Mouse (Mus musculus) urinary bladder, postnatal 10 days (tissue): ENCODE measurements around the gene Pold4.
A peak's percentile ranks its signal among the peaks of the same experiment; 100 is the strongest.

ENCODE experiments used
- DNase-seq: peaks from one replicate; pipeline ENCODE4 v3.0.0; 2022; ENCODE audit warnings: low spot score

Pold4 gene

DNA sequence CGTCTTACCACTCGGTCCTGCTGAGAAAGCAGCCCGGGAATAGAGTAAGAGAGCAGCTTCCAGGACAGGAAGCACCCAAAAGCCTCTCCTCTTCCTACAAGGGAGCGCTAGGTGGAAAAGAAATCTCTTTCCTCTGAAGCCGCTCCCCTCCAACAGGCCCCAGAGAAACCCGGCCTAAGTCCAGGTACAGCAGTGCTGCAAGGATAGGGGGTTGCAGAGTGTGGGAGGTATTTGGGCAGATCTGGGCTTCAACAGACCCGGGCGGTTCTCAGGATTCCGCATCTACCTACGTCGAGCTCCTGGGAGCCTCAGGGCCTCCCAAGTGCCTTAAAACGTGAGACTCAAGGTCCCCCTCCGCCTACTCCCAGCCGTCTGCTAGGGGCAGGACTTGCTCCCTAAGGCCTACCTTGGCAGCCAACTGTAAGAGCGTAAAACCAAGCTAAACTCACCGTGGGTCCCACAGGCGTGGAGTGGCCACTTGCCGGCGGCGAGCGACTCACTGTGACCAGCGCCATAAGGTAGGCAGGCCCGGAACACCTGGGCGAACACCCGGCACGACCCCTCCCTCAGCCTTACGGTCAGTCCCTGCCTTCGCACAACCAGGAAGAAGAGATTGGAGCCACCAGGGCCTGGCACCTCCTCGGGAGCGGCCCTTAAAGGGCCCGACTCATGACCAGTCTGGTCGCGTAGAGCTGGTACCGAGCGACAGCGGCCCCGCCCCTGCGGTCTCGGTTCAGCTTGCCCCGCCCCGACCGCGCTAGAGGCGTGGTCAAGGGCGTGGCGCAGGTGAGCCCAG is 37.1 kb downstream of the Pold4 start, which contains the start of gene Ssh3:
TSS of gene Ssh3 (minus strand) at position 615 of the 796 bp plus-strand sequence.
- DNase-seq, result no peak

DNA sequence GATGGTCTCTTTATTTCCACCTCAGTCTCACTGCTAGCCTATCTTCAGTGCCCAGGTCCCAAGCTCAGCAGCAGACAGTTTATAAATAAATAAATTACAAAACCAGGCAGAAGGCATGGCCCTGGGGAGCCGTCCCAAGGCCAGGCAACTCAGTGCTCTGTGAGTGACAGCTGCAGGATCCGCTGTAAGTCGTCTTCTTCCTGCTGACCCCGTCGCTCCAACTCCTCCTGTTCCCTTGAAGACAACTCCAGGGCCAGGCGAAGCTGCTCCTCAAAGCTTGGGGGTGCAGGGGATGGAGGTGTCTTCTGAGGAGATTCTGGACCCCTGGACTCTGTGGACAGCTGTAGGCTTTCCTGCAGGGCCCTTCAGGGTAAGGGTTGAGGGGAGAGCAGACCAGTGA is 38.5 kb downstream of the Pold4 start:
- no peak for DNase-seq

DNA sequence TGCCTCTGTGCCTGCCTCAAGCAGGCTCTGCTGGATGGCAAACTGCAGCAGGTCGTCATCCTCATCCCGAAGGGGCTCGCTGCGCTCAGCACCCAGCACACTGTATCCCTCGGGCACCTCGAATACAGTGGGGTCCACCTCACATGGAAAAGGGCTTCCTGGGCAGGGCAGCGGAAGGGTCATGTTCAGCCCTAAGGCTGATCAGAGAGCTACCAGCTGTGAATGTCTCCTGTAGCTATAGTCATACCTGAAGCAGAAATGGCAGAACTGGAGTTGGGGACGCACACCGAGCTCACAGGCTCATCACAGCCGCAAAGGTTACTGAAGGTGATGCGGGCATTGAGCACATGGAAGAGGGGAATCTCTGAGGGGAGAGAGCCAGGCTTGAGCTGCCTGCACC is 39.3 kb downstream of the Pold4 start:
- DNase-seq, result no peak

DNA sequence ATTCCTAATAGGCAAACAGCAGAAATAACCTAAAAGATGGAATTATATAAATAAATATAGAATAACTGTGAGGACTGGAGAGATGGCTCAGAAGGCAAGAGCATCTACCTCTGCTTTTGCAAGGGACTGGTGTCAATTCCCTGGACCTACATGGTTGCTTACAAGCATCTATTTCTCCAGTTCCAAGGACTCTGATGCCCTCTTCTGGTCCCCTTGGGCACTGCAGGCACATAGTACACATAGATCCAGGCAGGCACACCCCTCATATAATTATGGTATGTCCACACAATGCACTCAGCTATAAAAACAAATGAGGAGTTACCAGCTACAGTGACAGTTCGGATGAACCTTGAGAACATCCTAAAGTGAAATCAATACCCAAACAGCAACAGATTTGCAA is 47.8 kb downstream of the Pold4 start:
- no peak for DNase-seq

DNA sequence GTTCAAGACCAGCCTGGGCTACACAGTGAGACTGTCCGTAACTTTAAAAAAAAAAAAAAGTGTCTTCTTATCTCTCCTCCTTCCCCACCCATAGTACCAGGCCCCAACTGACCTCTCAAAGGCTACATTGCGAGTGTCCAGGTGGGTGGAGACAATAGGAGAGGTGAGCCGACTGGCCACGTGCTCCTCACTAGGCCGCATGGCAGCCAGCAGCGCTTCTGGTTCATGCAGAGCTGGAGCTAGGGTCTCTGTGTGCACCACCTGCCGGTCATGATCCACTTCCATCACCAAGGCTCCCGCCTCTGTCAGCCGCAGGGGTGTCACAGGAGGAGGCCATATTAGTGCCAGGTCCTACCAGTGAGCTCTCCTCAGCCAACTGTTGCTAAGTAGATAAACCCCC is 48.7 kb downstream of the Pold4 start:
- DNase-seq, result no peak

GRCm38 (mm10) chr19:4282898-4283553 is 51.3 kb downstream of the Pold4 start, which contains the start of gene Ankrd13d:
Gene Ankrd13d (minus strand): TSS chr19:4283137.
- peak; percentile 56 for DNase-seq
